Mouse (Mus musculus) lung, postnatal 14 days (tissue): ENCODE results near the gene Vmn2r16.

ENCODE experiments used
- DNase-seq: peaks from one replicate; pipeline ENCODE4 v3.0.0; 2021

The Vmn2r16 gene

DNA sequence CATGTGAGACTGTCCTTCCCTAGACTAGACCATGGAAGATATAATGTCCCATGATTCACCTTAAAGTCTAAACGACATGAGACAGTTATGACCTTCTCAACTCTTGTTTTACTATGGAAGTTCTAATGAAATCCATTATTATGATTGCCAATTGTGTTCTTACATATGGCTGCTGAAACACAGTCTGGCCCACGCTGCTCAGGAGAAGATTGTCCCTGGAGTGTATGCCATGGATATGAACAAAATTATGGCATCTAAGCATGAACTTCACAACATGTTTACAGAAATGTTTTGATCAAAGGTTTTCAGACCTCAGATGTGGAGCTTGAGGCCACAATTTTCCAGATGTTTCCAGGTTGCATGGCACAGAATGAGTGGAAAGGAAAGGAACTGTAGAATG, at the start of gene Vmn2r16:
Gene Vmn2r16 (plus strand): TSS at position 301 of the 400 bp plus-strand sequence.
- no peak for DNase-seq

DNA sequence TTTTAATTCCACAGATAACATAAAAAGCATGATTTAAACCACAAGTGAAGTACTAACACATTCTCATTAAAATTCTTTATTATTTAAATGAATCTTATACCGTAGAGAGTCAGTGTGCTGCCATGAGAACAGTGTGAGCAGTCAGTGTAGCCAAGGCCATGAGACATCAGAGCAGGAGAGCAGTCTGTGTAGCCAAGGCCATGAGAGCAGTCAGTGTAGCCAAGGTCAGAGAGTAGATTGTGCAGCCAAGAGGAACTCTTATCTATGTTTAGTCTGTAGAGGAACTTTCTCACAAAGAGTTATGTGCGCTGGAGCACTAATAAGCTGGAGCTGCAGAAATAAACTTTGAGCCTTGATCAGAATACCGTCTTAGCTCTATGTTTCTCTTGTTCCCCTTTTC, 35.3 kb upstream of the Vmn2r16 start:
- no peak for DNase-seq

DNA sequence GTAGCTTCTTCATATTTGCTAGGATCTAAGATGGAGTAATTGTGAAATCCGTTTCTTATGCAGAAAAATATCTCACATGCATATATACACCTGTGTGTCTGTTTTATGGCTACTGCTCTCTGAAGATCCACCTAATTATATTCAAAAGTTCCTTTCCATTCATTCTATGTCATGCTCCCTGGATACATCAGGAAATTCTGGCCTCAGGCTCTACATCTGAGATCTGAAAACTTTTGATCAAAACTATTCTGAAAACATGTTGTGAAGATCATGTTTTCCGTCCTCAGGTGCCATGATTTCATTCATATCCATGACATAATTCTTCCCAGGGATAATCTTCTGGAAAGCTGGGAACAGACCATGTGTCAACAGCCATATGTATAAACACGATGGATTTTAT, 32.4 kb upstream of the Vmn2r16 start, which contains the start of gene Vmn2r15:
Gene Vmn2r15 (minus strand): TSS at position 101 of the 400 bp plus-strand sequence.
- no peak for DNase-seq

DNA sequence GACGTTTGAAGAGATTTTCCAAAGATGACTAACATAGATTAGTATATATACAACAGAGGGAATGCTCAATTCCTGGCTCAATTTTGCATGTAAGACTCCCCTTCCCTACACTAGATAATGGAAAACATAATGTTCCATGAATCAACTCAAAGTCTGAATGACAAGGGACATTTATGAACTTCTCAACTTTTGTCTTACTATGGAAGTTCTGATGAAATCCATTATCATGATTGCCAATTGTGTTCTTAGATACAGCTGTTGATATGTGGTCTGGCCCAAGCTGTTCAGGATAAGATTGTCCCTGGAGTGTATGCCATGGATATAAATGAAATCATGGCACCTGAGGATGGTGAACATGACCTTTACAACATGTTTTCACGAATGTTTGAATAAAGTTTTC, 89.4 kb downstream of the Vmn2r16 start, which contains the start of gene Vmn2r17:
Gene Vmn2r17 (plus strand): TSS at position 301 of the 400 bp plus-strand sequence.
- DNase-seq: no peak
